Mouse (Mus musculus) E14TG2a.4 (cell line): ENCODE measurements at regions not wholly inside any gene's neighbourhood (a gene's known extent, or its start where the extent isn't known, plus 50 kb on each side); places are given as distances from the start of the nearest gene placed in this dataset.

Source experiments
- H3K27me3 ChIP-seq: 2 replicates; pipeline ENCODE4 v1.6.1; 2014; ENCODE audit warnings: low read length, control low read depth; ENCODE audit not compliant: insufficient read depth
- H3K36me3 ChIP-seq: 2 replicates; pipeline ENCODE4 v1.6.1; 2014; ENCODE audit warnings: low read length, control low read depth; ENCODE audit not compliant: insufficient read depth
- H3K4me1 ChIP-seq: replicated peaks from 2 replicates; pipeline ENCODE4 v1.6.1; 2014; ENCODE audit warnings: low read depth, low read length, control low read depth
- H3K4me3 ChIP-seq: replicated peaks from 2 replicates; pipeline ENCODE4 v1.5.1; 2014; ENCODE audit warnings: mild to moderate bottlenecking, low read length
- H3K9me3 ChIP-seq: 2 replicates; pipeline ENCODE4 v1.6.1; 2014; ENCODE audit warnings: low read length, control low read depth
- CTCF ChIP-seq: conservative IDR thresholded peaks from 2 replicates; pipeline ENCODE4 v1.5.1; 2014; ENCODE audit warnings: low read length
- NANOG ChIP-seq: IDR thresholded peaks from 2 replicates; pipeline ENCODE4 v1.6.1; 2014; ENCODE audit warnings: borderline replicate concordance, low read length, mixed read lengths
- POU5F1 ChIP-seq: IDR thresholded peaks from 2 replicates; pipeline ENCODE4 v1.6.1; 2014; ENCODE audit warnings: low read length, borderline replicate concordance

DNA sequence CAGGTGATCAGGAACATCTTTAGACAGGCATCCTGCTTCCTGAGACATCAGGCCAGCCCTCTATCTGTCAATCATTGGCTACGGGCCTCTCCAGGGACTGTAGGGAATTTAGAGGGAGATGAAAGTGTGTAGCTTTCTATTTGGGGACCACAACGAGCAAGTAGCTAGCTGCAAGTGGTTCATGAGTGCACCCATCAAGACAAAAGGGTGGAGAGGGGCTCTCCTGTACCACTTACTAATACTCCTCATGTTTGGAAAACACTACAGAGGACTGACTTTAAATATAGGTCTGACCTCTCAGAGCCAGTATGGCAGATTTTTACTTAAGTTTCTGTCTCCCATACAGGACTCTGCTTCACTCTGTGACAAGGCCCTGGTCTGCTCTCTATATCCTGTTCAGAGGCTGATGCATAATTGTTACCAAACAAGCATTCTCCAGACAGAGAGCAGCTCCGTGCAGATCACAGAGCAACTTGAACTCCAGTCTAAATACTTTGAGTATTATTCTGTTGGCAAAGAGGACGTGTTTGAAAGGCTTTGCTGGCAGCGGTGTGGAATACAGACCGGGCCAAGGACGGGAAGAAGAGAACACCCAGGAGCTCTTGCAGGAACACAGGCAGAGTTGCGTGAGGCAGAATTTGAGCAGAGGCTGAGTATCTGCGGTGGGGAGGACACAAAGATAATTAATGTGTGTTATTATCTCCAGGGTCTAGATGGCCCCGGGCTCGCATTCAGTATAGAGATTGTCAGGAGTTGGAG, 56.2 kb upstream of the Gm6993 start:
- H3K4me1 ChIP-seq = no peaks in the 10 kb centered on the region
- no peaks in the 10 kb centered on the region for H3K9me3 ChIP-seq
- no peaks in the 10 kb centered on the region for H3K27me3 ChIP-seq
- H3K4me3 ChIP-seq = no peak overlapping the region
- H3K36me3 ChIP-seq = no peaks in the 10 kb centered on the region
- TF ChIP-seq NANOG (no peak), POU5F1 (no peak), CTCF (no peak)

DNA sequence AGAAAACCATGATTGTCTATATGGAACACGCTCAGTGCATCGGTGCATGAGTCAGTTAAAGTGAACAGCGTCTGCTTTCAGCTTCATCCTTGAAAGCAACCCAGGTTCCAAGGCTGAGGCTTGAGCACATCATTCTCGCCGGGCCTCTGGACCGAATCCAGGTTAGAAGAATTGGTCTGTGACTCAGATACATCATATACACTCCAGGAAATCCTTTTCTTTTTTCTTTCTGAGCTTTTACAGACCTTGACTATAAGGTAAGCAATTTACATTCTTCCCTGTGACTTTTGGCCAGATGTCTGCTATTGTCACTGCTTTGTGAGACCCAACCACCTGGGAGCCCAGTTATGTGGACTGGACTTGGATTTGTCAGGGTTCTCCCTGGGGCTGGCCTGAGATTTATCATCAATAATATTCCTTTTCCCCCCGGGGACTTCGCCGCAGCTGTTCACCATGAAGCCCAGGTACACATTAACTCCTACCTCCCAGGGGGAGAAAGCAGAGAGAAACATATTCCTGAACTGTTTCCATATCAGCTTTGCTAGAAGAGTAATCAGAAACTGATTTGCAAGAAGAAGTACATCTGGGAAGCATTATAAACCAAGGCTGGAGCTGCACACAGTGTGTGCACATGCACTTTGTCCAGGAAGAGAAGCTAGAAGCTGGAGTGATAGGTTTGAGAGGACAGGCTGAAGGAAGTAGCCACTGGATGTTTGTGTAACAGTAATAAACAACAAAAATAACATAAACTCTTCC, 55.2 kb upstream of the Gm6993 start:
- no peak overlapping the region for H3K4me3 ChIP-seq
- H3K27me3 ChIP-seq = no peaks in the 10 kb centered on the region
- no peaks in the 10 kb centered on the region for H3K4me1 ChIP-seq
- H3K9me3 ChIP-seq = no peaks in the 10 kb centered on the region
- no peak for TF ChIP-seq CTCF
- no peak for TF ChIP-seq POU5F1
- TF ChIP-seq NANOG = no peak
- no peaks in the 10 kb centered on the region for H3K36me3 ChIP-seq

DNA sequence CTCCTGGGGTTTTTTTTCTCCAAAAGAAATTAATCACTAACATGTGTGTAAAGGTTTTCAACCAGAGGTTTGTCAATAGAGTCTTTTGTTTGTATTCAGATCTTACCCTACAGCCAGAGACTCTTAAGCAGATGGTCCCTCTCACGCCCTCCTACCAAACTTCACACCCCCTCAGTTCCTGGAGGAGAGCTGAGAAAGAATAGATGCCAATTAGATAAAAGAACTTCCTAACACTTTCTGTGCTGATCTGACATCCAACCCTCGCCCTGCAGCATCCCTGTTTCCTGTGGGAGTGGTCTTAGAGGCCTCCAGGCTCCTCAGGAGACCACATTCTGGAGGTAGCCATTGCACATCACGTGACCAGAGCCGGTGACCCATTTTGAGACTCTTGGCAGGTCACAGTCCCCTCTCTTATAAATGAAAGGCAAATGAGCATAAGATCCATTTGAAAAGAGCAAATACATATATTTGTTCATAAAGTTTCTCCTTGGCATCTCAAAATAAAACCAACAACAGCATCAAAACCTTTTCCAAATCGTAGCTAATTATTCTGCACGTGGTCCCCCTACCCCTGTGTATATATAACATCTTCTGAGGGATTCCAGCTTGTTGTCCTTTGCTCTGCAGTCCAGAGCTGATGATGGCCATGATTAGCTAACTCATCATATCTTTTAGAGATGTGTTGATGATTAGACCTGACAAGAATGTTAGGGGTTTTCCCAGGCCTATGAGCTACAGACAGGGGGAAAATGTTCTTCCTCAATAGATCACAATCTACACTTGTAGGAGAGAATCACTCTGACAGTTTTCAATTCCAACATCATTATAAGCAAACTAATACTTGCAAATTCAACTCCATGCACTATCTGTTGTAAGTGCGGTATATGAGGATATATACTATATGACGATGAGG, 54.4 kb upstream of the Gm6993 start:
- H3K9me3 ChIP-seq = no peaks in the 10 kb centered on the region
- H3K4me3 ChIP-seq = no peak overlapping the region
- no peaks in the 10 kb centered on the region for H3K36me3 ChIP-seq
- no peaks in the 10 kb centered on the region for H3K4me1 ChIP-seq
- H3K27me3 ChIP-seq = no peaks in the 10 kb centered on the region
- TF ChIP-seq POU5F1 (no peak), NANOG (no peak), CTCF (no peak)

DNA sequence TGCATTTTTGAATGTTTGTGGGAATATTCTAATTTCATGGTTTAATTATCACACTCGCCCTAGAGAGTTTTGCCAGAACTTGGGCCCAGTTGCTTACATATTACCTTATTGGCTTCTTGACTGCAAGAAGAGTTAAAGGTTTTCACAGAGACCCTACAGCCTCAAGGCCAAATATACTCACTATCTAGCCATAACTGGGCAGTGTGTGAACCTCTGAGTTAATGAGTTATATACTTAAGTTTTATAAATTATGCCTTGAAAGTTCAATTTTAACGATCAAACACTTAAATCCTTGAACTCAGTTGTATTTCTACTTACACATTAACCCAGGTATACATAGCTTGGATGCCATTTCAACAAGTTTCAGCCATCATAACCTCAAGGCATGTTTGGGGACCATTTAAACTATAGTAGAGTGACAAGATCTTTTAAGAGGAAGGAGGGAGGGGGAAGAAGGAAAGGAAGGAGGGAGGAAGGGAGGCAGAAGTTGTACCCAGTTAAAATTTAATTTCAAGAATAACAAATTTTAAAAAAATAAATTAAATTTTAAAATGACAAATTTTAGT, 52.5 kb upstream of the Gm6993 start:
- Histone ChIP-seq H3K4me3 (no peak overlapping the region), H3K4me1 (no peaks in the 10 kb centered on the region; the same call in 1 of the 2 replicates), H3K27me3 (no peaks in the 10 kb centered on the region), H3K36me3 (no peaks in the 10 kb centered on the region), H3K9me3 (no peaks in the 10 kb centered on the region)
- TF ChIP-seq POU5F1 (no peak), NANOG (no peak), CTCF (no peak)

DNA sequence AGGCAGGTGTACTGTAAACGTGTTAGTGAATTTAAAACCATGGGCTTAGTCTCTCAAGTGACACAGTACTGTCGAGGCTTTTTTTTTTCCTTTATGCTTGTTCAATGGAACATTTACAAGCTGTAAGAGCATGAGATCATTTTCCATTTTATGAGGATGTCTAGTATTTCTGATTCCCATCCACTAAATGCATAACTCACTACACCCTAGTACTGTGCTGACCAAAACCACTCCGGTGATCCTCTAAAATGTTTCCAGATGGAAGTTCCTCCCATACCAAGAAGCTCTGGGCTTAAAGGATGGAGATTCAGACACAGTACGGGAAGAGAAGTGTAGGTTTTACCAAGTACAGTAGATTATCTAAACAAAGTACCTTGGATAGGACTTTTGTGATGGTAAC, 50.3 kb upstream of the Gm6993 start:
- H3K36me3 ChIP-seq = no peaks in the 10 kb centered on the region
- TF ChIP-seq CTCF = no peak
- H3K4me1 ChIP-seq = no peaks in the 10 kb centered on the region; the same call in 1 of the 2 replicates
- no peaks in the 10 kb centered on the region for H3K9me3 ChIP-seq
- H3K4me3 ChIP-seq = no peak overlapping the region
- no peaks in the 10 kb centered on the region for H3K27me3 ChIP-seq
